Mouse (Mus musculus) ES-E14 (cell line): ENCODE results near the gene Ell.

Experiments used
- CHD2 ChIP-seq: IDR thresholded peaks from 2 replicates; pipeline ENCODE4 v1.6.1; 2014; ENCODE audit warnings: mild to moderate bottlenecking, low read depth, low read length, inconsistent platforms
- MAFK ChIP-seq: IDR thresholded peaks from 2 replicates; pipeline ENCODE4 v1.6.1; 2014; ENCODE audit warnings: mild to moderate bottlenecking, low read depth, low read length, inconsistent platforms; ENCODE audit not compliant: insufficient read depth
- ZC3H11A ChIP-seq: IDR thresholded peaks from 2 replicates; pipeline ENCODE4 v1.6.1; 2012; ENCODE audit warnings: low read depth, mild to moderate bottlenecking, inconsistent platforms, low read length, borderline replicate concordance

DNA sequence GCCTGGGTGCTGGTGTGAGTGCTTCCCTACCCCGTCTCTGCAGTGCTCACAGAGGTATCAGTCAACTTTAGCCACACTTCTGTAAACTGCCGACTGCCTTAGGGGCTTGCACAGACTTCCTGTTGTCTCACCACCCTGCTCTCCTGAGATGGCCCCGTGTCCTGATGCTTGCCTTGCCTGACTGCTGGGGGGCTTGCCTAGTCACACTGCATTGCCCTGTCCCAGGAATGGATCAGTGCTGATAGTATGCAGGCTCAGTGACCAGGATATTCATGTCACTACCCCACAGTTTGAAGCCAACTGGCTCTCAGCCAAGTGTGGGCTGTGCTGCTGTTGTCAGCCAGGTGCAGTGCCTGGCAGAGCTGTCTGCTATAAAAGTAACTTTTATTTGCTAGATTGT, 26.3 kb downstream of the Ell start:
- TF ChIP-seq MAFK (no peak), CHD2 (no peak), ZC3H11A (no peak)
